Mouse (Mus musculus) G1E (cell line): ENCODE results near the gene Atp2c2.

Experiments used
- CTCF ChIP-seq: IDR thresholded peaks from 2 replicates; pipeline ENCODE4 v1.5.1; 2012; ENCODE audit warnings: low read depth, low read length, inconsistent platforms, mixed read lengths
- GATA1 ChIP-seq: IDR thresholded peaks from 2 replicates; pipeline ENCODE4 v1.6.1; 2012; ENCODE audit warnings: borderline replicate concordance, low read length, inconsistent platforms, mixed read lengths
- POLR2AphosphoS5 ChIP-seq: IDR thresholded peaks from 2 replicates; pipeline ENCODE4 v1.6.1; 2012; ENCODE audit warnings: low read depth, low read length, inconsistent platforms; ENCODE audit not compliant: insufficient replicate concordance

DNA sequence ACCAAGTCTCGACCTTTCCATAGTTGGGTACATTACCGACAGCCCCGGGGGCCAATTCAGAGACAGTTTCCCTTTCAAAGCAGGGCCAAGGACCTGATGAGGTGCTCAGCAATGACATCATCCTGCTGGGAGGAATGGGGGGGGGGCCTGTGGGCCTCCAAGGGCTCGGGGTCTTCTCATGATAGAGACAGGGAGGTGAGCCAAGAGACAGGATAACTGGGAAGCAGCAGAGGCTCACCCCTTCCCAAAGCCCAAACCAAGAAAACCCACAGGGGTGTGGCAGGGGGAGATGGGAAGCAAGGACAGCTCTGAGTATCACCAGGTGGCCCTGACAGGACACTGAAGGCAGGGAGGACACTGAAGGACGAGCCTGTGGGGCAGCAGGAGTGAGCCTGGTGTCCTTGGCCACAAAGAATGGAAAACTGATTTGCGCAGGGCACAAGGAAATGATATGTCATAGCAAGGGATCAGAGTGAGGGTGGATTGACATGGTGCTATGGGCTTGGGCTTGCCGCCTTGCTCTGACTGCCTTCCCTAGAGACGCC is 28.6 kb downstream of the Atp2c2 start:
- TF ChIP-seq CTCF (no peak), POLR2AphosphoS5 (no peak), GATA1 (no peak)
